Mouse (Mus musculus) E14TG2a.4 (cell line): ENCODE results near the gene Itgb3.

ENCODE experiments used
- H3K27me3 ChIP-seq: 2 replicates; pipeline ENCODE4 v1.6.1; 2014; ENCODE audit warnings: low read length, control low read depth; ENCODE audit not compliant: insufficient read depth
- H3K36me3 ChIP-seq: 2 replicates; pipeline ENCODE4 v1.6.1; 2014; ENCODE audit warnings: low read length, control low read depth; ENCODE audit not compliant: insufficient read depth
- H3K4me1 ChIP-seq: replicated peaks from 2 replicates; pipeline ENCODE4 v1.6.1; 2014; ENCODE audit warnings: low read depth, low read length, control low read depth
- H3K4me3 ChIP-seq: replicated peaks from 2 replicates; pipeline ENCODE4 v1.5.1; 2014; ENCODE audit warnings: mild to moderate bottlenecking, low read length
- H3K9me3 ChIP-seq: 2 replicates; pipeline ENCODE4 v1.6.1; 2014; ENCODE audit warnings: low read length, control low read depth
- CTCF ChIP-seq: conservative IDR thresholded peaks from 2 replicates; pipeline ENCODE4 v1.5.1; 2014; ENCODE audit warnings: low read length
- NANOG ChIP-seq: IDR thresholded peaks from 2 replicates; pipeline ENCODE4 v1.6.1; 2014; ENCODE audit warnings: borderline replicate concordance, low read length, mixed read lengths
- POU5F1 ChIP-seq: IDR thresholded peaks from 2 replicates; pipeline ENCODE4 v1.6.1; 2014; ENCODE audit warnings: low read length, borderline replicate concordance

The Itgb3 gene

DNA sequence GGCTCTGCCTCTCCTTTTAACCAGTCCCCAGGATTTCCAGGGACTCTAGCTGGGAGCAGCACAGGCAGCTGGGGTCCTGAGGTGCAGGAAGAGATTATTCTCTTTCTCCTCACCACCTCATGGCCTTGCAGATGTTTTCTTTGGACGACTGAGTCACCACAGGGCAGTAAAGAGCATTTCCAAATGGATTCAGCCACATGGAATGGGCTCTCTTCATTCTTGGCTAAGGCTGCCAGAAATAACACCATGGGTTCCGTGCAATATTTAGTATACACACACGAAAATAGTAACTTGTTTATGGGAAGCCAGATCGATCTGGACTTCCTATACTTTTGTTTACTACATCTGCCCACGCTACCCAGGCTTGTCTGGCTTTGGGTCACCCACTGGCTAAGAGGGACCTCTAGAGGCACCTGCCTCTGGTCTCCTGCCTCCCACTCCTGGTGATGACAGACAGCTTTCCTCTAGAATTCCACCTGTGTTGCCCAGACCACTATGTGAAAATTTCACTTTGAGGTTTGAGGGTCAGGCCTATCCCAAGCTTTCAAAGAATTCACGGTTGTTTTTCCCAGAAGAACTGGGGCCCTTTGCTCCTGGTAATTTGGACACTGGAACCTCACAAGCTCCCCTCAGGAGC, 55.6 kb downstream of the Itgb3 start:
- H3K27me3 ChIP-seq, result peaks cover 12% of the 10 kb centered on the region
- peaks cover 8% of the 10 kb centered on the region for H3K9me3 ChIP-seq
- TF ChIP-seq CTCF, result no peak
- no peak for TF ChIP-seq POU5F1
- TF ChIP-seq NANOG, result no peak
- no peaks in the 10 kb centered on the region for H3K36me3 ChIP-seq
- no peak overlapping the region for H3K4me3 ChIP-seq
- H3K4me1 ChIP-seq, result peaks cover 22% of the 10 kb centered on the region

DNA sequence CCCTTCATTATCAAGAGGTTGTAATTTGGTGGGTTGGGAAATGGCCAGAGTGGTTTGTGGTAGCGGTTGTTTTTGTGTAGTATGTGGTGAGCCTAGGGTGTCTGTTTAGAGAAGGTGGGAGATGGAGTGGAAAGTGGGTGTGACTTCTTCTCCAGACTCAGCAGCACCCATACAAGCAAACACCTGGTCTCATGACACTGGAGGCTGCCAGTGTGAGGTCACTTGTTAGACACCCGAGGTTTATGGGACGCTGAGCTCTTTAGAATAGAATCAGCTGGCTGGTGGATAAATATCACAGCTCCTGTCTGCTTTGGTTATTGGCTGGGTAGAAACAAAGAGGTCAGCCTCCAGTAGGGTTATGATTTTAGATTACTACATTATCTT, 56.1 kb downstream of the Itgb3 start:
- Histone ChIP-seq H3K27me3 (peaks cover 7% of the 10 kb centered on the region), H3K4me1 (peaks cover 17% of the 10 kb centered on the region), H3K36me3 (no peaks in the 10 kb centered on the region), H3K9me3 (peaks cover 8% of the 10 kb centered on the region), H3K4me3 (no peak overlapping the region)
- TF ChIP-seq NANOG, result no peak
- no peak for TF ChIP-seq POU5F1
- no peak for TF ChIP-seq CTCF

DNA sequence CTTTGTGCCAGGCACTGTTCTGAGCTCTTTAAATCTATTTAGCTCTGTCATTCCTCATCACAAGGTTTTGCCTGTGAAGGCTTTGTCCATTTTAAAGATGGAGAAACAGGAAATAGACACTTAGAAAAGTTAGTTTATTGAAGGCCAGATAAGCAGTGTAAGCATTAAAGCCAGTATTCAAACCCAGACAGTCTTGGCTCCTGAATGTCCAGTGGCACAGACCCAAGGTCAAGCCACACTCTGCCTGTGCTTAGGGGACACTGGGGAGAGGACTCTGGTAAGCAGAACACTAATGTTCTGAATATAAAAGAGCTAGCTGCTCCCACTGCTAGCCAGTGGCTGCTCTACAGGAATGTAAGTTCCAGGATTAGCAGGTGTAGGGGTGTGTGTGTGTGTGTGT, 56.6 kb downstream of the Itgb3 start:
- TF ChIP-seq CTCF, result no peak
- TF ChIP-seq NANOG, result no peak
- no peak for TF ChIP-seq POU5F1
- H3K4me3 ChIP-seq, result no peak overlapping the region
- H3K36me3 ChIP-seq, result no peaks in the 10 kb centered on the region
- peaks cover 8% of the 10 kb centered on the region for H3K9me3 ChIP-seq
- peaks cover 14% of the 10 kb centered on the region for H3K4me1 ChIP-seq
- H3K27me3 ChIP-seq, result 0 out of 2 replicates have a peak, but pooled peaks cover 3% of the 10 kb centered on the region

DNA sequence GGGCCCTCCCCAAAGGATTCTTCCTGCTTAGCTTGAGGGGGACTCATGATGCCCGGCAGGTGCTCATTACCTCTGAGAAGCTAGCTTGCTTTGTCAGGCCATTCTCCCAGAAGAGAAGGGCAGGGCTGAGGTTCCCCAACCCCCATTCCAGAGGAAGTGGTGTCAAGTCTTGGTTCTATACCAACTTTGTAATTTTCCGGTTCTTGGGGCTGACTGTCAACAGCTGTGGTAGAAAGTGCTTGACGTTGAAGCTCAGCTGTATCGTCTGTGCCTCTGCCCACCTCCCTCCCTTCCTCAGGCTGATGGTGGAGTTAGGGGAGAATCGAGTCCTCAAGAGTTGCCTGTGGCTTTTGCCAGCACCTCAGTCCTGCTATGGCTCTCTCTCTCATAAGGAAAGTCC, 59.6 kb downstream of the Itgb3 start:
- H3K36me3 ChIP-seq, result no peaks in the 10 kb centered on the region
- H3K4me3 ChIP-seq, result no peak overlapping the region
- H3K27me3 ChIP-seq, result 0 out of 2 replicates have a peak, but pooled peaks cover 3% of the 10 kb centered on the region
- H3K4me1 ChIP-seq, result no peaks in the 10 kb centered on the region
- TF ChIP-seq CTCF (no peak), POU5F1 (no peak), NANOG (no peak)
- no peaks in the 10 kb centered on the region for H3K9me3 ChIP-seq

DNA sequence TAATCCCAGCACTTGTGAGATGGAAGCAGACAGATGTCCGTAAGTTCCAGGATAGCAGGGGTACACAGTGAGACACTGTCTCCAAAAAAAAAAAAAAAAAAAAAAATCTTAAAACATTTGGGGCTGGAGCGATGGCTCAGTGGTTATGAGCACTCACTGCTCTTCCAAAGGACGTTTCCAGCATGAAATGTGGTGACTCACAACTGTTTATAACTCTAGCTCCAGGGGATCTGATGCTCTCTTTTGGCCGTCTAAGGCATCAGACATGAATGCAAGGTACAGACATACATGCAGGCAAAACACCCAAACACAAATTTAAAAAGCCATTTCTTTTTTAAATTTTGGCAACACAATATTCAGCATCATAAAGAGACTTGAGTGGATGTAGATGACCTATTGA, 65.6 kb downstream of the Itgb3 start:
- no peaks in the 10 kb centered on the region for H3K9me3 ChIP-seq
- peaks cover 4% of the 10 kb centered on the region; the same call in 1 of the 2 replicates for H3K27me3 ChIP-seq
- H3K36me3 ChIP-seq, result no peaks in the 10 kb centered on the region
- no peaks in the 10 kb centered on the region for H3K4me1 ChIP-seq
- TF ChIP-seq NANOG (no peak), POU5F1 (no peak), CTCF (no peak)
- H3K4me3 ChIP-seq, result no peak overlapping the region

DNA sequence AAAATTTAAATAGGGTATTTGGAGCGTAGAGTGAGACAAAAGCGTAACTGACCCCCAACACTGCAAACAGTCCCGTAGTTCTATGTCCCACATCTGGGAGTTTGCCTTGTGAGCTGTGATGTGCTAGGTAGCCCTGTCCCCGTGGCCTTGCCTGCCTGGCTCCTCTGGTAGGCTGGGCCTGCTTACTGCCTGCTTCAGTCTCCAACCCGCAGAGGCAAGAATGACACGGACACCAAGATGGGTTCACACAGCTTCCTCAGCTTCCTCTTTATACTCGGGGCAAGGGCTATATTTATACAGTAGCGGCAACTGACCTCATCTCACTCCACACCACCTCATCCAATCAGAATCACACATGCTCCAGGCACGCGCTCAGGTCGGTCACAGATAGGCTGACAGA, 67.0 kb downstream of the Itgb3 start:
- H3K4me1 ChIP-seq, result no peaks in the 10 kb centered on the region
- H3K4me3 ChIP-seq, result no peak overlapping the region
- H3K36me3 ChIP-seq, result no peaks in the 10 kb centered on the region
- TF ChIP-seq POU5F1, result no peak
- TF ChIP-seq NANOG, result no peak
- no peak for TF ChIP-seq CTCF
- H3K9me3 ChIP-seq, result no peaks in the 10 kb centered on the region
- H3K27me3 ChIP-seq, result peaks cover 4% of the 10 kb centered on the region; the same call in 1 of the 2 replicates

DNA sequence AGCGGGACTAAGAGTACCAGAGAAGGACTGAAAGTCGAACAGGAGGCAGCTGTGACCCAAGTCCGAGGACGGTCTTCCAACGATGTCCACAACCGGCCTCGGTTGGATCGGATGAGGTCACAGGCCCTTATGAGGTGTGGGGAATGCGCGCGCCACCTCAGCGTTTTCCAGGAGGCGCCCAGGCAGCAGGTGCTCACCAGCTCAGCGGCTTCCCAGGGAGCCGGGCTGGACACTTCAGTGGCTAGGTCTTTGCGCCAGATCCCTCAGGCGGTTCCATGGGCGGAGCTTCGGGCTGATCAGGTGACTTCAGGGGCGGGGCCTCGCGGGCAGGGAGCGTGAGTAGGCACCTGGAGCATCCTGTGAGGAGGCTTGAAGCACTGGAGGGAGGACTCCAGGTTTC, 77.7 kb downstream of the Itgb3 start, which contains the start of gene Gm11639:
Gene Gm11639, plus strand, starts transcription at position 160 of the 400 bp plus-strand sequence.
- H3K4me1 ChIP-seq, result peaks cover 8% of the 10 kb centered on the region
- peak within 1 kb of the TSS; percentile 66 for H3K4me3 ChIP-seq
- no peaks in the 10 kb centered on the region for H3K9me3 ChIP-seq
- H3K27me3 ChIP-seq, result peaks cover 8% of the 10 kb centered on the region
- H3K36me3 ChIP-seq, result no peaks in the 10 kb centered on the region
- TF ChIP-seq CTCF, result no peak
- TF ChIP-seq NANOG, result no peak
- TF ChIP-seq POU5F1, result no peak

DNA sequence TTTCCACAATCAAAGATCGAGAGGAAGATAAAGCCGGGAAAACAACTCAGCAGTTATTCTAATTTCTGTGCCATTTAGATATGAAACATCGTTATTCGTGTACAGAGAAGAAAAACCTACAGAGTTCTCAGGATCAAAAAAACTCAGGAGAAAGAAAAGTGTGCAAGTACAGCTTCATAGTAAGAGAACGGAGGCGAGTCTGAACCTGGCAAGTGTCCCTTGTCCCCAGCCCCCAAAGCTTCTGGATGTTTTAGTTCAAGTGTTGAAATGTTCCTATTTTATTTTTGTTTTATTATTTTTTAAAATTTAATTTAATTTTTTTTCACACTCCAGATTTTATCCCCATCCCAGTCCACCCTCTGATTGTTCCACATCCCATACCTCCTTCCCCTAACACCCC, 85.4 kb downstream of the Itgb3 start:
- Histone ChIP-seq H3K27me3 (no peaks in the 10 kb centered on the region), H3K4me1 (no peaks in the 10 kb centered on the region), H3K4me3 (no peak overlapping the region), H3K36me3 (no peaks in the 10 kb centered on the region), H3K9me3 (no peaks in the 10 kb centered on the region)
- TF ChIP-seq NANOG (no peak), POU5F1 (no peak), CTCF (no peak)

DNA sequence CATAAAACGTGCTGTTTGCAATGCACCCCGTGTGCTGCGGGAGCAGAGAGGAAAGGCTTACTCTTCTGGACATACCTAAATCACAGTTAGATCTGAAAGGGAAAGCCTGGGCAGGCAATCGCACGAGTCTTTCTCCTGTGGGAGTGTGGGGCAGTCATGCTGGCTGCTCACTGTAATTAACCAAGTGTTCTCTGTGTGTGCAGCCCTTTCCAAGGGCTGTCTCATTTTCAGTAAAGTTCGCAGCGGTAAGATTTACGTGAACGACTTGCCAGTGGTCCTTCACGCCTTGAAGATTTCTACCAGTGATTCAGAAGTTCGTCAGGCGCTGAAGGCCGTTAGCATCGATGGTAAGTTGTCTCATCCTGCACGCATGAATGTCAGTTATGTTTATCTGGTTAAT, 96.3 kb downstream of the Itgb3 start:
- no peaks in the 10 kb centered on the region for H3K36me3 ChIP-seq
- no peak overlapping the region for H3K4me3 ChIP-seq
- TF ChIP-seq POU5F1 (no peak), CTCF (no peak), NANOG (no peak)
- H3K9me3 ChIP-seq, result no peaks in the 10 kb centered on the region
- no peaks in the 10 kb centered on the region for H3K27me3 ChIP-seq
- H3K4me1 ChIP-seq, result no peaks in the 10 kb centered on the region; the same call in 1 of the 2 replicates
